Mouse (Mus musculus) embryonic fibroblast, embryonic 13.5 days (primary cell): ENCODE results near the gene Vangl1. TPM values are rescaled to one million over a fixed set of nuclear protein-coding genes. Genes with fewer than 3 reads are reported as not detected.
"Not testable (repeated sequence)": the region's sequence is repeated elsewhere in the genome, so short reads cannot be mapped to it uniquely, and the experiment has no call there.

Source experiments
- H3K27ac ChIP-seq: 2 replicates; pipeline ENCODE4 v1.5.1; 2012; ENCODE audit warnings: low read length, control low read depth, inconsistent platforms; ENCODE audit not compliant: insufficient read depth
- H3K4me1 ChIP-seq: 2 replicates; pipeline ENCODE4 v1.6.1; 2011; ENCODE audit warnings: low read length; ENCODE audit not compliant: control insufficient read depth, insufficient read depth
- H3K4me3 ChIP-seq: 2 replicates; pipeline ENCODE4 v1.5.1; 2011; ENCODE audit warnings: mild to moderate bottlenecking, control low read depth, low read length; ENCODE audit not compliant: insufficient read depth
- CTCF ChIP-seq: IDR thresholded peaks from 2 replicates; pipeline ENCODE4 v1.5.1; 2011; ENCODE audit warnings: mild to moderate bottlenecking, control low read depth, low read length, moderate library complexity, borderline replicate concordance; ENCODE audit not compliant: insufficient read depth
- POLR2A ChIP-seq: IDR thresholded peaks from 2 replicates; pipeline ENCODE4 v1.6.1; 2011; ENCODE audit warnings: low read depth, mild to moderate bottlenecking, control low read depth, low read length, moderate library complexity
- polyA plus RNA-seq: library from polyadenylated mRNA; stranded (reverse); fragments of >200 nt; gene quantifications from 2 replicates; pipeline ENCODE4 v1.2.4, GENCODE M21; 2011; ENCODE audit warnings: low read depth; ENCODE audit not compliant: missing spikeins, insufficient read length

The Vangl1 gene
- polyA plus RNA-seq, 1 experiment: 23.2 TPM

DNA sequence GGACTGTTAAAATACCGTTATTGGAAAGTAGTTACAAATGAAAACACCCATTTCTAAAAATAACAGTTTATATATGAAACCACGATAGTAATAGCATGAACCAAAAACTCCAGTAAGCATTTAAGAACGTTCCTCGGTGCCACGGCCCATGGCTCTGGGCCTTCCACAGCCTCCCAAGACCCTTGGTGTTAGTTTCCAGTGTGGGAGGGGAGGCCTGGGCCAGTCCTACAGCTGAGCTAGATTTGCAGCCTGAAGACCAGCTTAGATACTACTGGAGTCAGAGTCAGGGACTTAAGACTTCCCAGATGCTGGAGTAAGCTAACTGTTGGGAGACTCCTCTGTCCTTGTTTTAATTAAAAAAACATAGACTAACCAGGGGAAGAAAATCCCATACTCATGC is 28.4 kb downstream of the Vangl1 start:
- no peak overlapping the region for H3K4me3 ChIP-seq
- TF ChIP-seq POLR2A (no peak), CTCF (no peak)
- H3K27ac ChIP-seq: peak overlapping the region; percentile 5
- H3K4me1 ChIP-seq: peaks cover 9% of the 10 kb centered on the region

DNA sequence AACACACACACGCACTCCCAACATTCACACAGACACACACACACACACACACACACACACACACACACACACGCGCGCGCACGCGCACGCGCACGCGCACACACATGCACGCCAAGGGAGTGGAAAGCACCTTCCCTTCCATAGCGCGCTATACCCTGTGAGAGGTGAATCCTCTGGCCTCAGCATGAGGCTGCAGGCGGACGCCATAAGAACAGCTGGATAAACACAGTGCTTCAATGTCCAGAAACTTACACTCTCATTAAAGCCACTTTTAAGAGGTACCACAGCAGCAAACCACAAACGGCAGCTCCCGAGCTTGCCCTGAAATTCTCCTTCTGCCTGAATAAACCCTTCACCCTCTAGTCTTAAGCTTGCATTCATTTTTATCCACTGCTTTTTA is 28.8 kb downstream of the Vangl1 start:
- H3K27ac ChIP-seq: no peak overlapping the region
- TF ChIP-seq CTCF (no peak), POLR2A (no peak)
- H3K4me3 ChIP-seq: no peak overlapping the region
- peaks cover 11% of the 10 kb centered on the region for H3K4me1 ChIP-seq

DNA sequence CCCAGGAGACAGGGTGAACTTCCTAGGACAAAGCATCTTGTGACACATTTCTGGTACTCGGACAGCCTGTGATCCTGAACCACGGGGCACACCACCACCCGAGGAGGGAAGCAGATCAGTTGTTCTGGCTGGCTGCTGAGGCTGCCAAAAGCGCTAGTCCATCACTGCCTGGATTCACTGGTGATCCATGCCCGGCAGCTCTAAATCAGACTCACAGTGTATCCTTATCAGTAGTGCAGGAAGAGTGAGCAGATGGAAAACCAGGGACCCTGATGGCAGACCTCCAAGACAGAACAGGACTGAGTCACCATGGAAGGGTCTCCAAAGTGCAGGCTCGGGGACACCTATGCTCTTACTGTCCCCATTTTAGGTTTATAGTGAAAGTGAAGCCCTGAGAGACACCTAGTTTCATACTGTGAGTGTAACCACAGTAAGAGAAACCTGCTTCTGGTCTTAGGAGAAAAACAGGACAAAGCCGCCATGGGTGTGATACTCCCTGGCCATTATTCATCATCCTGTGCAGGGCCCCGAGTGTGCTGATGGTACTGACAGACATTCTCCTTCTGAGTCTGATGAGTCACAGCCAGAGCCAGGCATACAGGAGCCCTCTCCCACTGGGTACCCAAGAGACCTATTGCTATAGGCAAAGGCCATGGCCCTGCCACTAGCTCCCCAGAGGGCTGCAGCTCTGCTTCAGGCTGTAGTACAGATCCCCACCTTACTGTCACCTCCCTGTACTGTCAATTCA is 30.2 kb downstream of the Vangl1 start:
- no peak overlapping the region for H3K27ac ChIP-seq
- H3K4me1 ChIP-seq: peaks cover 19% of the 10 kb centered on the region
- TF ChIP-seq CTCF (no peak), POLR2A (no peak)
- no peak overlapping the region for H3K4me3 ChIP-seq

DNA sequence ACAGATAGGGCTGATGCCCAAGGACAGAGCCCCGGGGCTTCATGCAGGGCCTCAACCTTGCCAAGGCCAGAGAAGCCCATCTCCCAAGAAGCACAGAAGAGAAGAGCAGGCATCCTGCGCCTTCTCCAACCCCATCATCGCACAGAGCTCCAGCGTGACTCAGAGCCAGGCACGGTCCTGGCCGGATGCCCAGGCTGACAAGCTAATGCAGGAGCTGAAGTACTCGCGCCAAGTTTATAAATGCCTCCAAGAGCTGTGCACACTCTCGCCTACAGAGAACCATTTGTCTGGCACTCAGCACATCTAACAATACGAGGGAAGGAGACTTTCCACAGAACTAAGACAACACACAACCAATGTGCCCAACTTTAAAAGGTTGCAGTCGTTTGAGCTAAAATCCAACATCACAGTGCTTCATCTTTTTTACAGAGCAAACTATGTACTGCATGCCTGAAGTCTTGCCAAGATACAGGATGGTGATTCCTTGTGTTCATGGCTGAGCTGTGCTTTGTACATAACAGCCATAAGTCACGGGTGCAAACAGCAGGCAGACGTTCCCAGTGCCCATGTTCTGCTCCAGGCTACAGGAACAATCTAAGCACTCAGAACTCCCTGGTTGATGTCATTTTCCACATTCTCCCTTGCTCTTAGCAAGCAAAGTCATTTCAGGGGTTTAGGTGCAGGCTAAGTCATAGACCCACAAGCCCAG is 35.1 kb downstream of the Vangl1 start:
- peak overlapping the region; percentile 23 for H3K27ac ChIP-seq

DNA sequence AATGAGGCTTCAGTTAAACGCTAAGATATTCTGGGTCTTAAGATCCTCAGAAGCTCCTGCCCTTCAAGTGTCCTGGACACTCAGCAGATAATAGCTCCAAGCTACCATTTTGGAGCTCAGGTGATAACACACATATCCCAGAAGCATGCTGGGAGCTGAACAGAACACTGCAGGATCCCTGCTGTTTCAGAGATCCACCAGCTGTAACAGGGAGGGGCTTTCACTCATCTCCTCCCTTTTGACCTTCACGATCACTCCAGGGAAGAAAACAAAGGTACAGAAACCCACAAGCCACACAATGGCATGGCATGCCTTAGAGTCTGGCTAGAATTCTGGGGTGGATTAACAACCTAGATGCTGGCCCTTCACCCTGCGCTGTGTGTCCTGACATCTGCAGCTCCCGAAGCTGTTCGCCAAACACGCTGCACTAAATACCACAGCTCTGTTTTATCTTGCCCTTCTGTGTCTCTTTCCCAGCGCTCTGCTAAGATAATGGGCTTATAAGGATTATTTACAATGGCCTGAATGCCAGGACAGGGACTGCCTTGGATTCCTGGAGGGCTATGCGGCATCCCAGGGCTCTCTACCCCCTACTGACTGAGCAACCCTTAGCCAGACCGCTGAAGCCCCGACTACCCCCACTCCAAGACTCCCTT is 36.8 kb downstream of the Vangl1 start:
- H3K4me1 ChIP-seq: peaks cover 16% of the 10 kb centered on the region
- no peak overlapping the region for H3K4me3 ChIP-seq
- TF ChIP-seq POLR2A (no peak), CTCF (no peak)
- no peak overlapping the region for H3K27ac ChIP-seq

More for the DNA sequence above, 35.1 kb downstream of the Vangl1 start:
- no peak overlapping the region for H3K4me3 ChIP-seq
- H3K4me1 ChIP-seq: peaks cover 16% of the 10 kb centered on the region
- no peak for TF ChIP-seq POLR2A
- no peak for TF ChIP-seq CTCF

DNA sequence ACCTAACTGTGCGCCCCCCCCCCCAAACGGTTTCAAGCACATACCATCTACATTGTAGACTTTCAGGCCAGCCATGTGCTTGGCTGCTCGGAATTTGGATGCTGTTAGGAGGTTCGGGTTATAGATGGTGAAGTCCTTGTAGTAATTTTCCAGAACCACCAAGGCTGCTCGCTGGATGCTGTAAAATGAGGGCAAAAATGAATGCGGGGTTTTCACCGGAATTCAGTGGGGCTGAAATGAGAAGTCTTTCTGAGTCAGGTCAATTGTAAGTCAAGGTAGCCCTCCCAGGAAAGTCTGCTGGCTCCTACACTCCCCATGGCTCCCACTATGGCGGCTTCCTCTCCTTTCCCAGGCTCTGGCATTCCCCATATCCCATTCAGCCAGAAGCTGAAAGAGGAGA is 37.7 kb downstream of the Vangl1 start:
- TF ChIP-seq POLR2A: no peak
- TF ChIP-seq CTCF: no peak
- H3K4me1 ChIP-seq: peaks cover 16% of the 10 kb centered on the region

DNA sequence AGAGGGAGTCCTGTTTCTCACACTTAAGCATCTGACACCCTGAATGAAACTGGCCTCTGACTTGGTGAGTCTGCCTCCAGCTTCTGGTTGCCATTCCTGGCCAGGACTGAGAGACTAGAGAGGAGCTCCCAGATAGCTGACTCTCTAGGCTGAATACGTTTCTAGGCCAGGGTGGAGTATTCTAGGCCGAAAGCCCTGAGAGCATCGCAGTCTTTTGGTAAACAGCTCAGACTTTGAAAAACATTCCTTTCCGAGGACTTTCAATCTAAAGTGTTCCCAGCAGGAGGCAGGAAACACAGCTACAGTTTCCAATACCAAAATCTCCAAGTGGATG is 38.2 kb downstream of the Vangl1 start:
- Histone ChIP-seq H3K27ac (no peak overlapping the region), H3K4me1 (peaks cover 15% of the 10 kb centered on the region), H3K4me3 (no peak overlapping the region)
- no peak for TF ChIP-seq POLR2A
- no peak for TF ChIP-seq CTCF

More for the DNA sequence above, 37.7 kb downstream of the Vangl1 start:
- Histone ChIP-seq H3K4me3 (no peak overlapping the region), H3K27ac (no peak overlapping the region)

DNA sequence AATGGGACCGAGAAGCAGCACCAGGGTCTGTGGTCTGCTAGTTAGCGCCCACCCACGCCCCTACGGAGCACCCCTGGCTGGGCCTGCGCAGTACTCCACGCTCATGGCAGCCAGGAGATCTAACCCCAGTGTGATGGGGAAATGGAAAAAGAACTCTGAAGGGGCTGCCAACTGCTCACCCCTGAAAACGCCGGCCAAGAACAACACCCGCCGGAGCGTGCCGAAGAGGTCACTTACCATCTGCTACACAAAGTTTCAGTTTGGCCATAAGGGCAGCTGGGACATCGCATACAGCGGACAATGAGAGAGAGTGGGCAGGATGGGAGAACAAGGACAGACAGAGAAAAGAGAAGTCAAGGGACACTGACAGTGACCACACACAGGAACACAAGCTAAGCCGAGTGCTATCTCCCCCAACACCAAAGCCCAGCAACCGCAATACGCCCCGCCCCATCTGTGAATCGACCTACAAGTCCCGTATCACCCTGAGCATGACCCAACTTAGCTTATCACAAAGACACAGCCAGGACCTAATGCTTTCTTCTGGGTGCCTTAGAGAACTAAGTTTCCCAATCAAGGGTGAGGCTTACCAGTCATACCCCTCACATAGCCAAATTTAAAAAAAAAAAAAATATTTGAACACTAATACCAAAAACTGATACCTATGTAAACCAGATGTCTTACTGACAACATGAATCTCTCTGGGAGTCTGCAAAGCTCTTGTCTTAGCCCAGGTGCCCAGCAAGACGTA is 38.8 kb downstream of the Vangl1 start:
- H3K4me1 ChIP-seq: peaks cover 12% of the 10 kb centered on the region
- H3K27ac ChIP-seq: no peak overlapping the region
- TF ChIP-seq POLR2A (no peak), CTCF (no peak)
- H3K4me3 ChIP-seq: no peak overlapping the region

DNA sequence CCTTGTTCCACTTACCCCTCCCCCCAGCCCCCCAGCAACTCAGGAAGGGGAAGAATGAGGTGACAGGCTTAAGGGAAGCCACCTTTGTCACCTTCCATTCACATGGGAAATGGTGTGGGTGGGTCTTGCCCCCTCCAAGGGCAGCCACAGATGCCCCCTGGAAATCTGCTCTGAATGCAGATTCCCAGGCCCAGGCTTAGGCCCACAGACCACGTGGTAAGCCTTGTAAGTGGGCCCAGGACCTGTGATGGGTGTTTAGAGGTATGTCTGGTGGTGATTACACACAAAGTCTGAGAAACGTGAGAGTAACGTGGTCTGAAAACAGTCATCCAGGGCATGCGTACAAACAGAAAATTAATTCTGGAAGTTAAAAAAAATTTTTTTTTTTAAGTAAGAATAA is 39.6 kb downstream of the Vangl1 start:
- Histone ChIP-seq H3K4me3 (no peak overlapping the region), H3K4me1 (peaks cover 9% of the 10 kb centered on the region), H3K27ac (no peak overlapping the region)
- TF ChIP-seq POLR2A (no peak), CTCF (no peak)

DNA sequence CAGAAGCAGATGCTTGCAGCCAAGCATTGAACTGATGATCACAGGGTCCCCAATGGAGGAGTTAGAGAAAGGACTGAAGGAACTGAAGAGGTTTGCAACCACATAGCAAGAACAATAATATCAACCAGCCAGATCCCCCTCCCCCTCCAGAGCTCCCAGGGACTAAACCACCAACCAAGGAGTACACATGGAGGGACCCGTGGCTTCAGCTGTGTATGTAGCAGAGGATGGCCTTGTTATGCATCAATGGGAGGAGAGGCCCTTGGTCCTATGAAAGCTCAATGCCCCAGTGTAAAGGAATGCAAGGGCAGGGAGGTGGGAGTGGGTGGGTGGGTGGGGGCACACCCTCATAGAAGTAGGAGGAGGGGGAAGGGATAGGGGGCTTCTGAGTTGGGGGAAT is 40.6 kb downstream of the Vangl1 start:
- not testable (repeated sequence) for H3K4me1 ChIP-seq, H3K4me3 ChIP-seq, H3K27ac ChIP-seq
